In genomic region chr12:76942476-76942875, GRCm38 (mm10) we compare ENCODE assay signal across 24 mouse cellular contexts. TPM values are rescaled to one million over a fixed set of nuclear protein-coding genes. Genes with fewer than 3 reads are reported as not detected.
DNase-seq lines count a peak whose midpoint lies in the region; ATAC-seq and TF ChIP-seq lines count a peak whose summit lies in the region.
"Had no signal": no experiment of that assay in that cellular context is flagged by ENCODE, and none has a peak within 500 bp of the region (broad histone marks: within the 10 kb centered on the region; RNA-seq: fewer than 3 reads in every experiment).

No protein-coding gene starts in this region.

- no peak for ATAC-seq in liver, embryonic 14.5 days (ENCODE audit: insufficient read depth)
- ATAC-seq: forebrain, postnatal 0 days; hindbrain, postnatal 0 days; lung, postnatal 0 days had no signal

- 76% methylated on average over 2 of the region's 2 CpGs for WGBS in liver, embryonic 14.5 days (ENCODE audit: insufficient replicate concordance)

- peak overlapping the region; percentile 62 for H3K27ac ChIP-seq in gastrocnemius, adult 2 months
- peak overlapping the region; percentile 65; the same call in 1 of the 2 replicates for H3K27ac ChIP-seq in liver, embryonic 14.5 days
- H3K27ac ChIP-seq: forebrain, embryonic 10.5 days; hindbrain, postnatal 0 days; kidney, postnatal 0 days; limb, embryonic 10.5 days; midbrain, embryonic 12.5 days had no signal

- H3K4me3 ChIP-seq in gastrocnemius, adult 2 months, result no peak overlapping the region
- no peak overlapping the region for H3K4me3 ChIP-seq in liver, embryonic 14.5 days (ENCODE audit: insufficient read depth in 1 of 2, low read depth in 2 of 2, low read length in 2 of 2)
- H3K4me3 ChIP-seq: forebrain, embryonic 10.5 days; heart, embryonic 12.5 days; limb, embryonic 10.5 days; midbrain, embryonic 12.5 days had no signal

- no peak overlapping the region for H3K4me2 ChIP-seq in liver, embryonic 14.5 days (ENCODE audit: low read depth)
- H3K4me2 ChIP-seq: heart, embryonic 12.5 days; midbrain, embryonic 12.5 days had no signal

- TF ChIP-seq CTCF in gastrocnemius, adult 2 months (IDR thresholded peaks at IDR 0.05), result no peak
- TF ChIP-seq CTCF in liver, embryonic 14.5 days (IDR thresholded peaks at IDR 0.05; ENCODE audit: low read depth), result no peak

- no peaks in the 10 kb centered on the region for H3K9me3 ChIP-seq in liver, embryonic 14.5 days (ENCODE audit: control insufficient read depth, low read length)
- H3K9me3 ChIP-seq: forebrain, embryonic 10.5 days; heart, embryonic 12.5 days; limb, embryonic 10.5 days; midbrain, embryonic 12.5 days had no signal

- TF ChIP-seq EP300 in liver, embryonic 14.5 days (IDR thresholded peaks at IDR 0.05; ENCODE audit: low read depth), result no peak

- H3K27me3 ChIP-seq in liver, embryonic 14.5 days (ENCODE audit: control insufficient read depth, insufficient read depth, low read length), result no peaks in the 10 kb centered on the region
- H3K27me3 ChIP-seq: heart, embryonic 12.5 days; midbrain, embryonic 12.5 days had no signal

- no peak for DNase-seq in gastrocnemius, adult 2 months
- DNase-seq in gastrocnemius, adult 8-10 months (ENCODE audit: low spot score in 2 of 2), result no peak
- DNase-seq in left cerebral cortex, postnatal 14 days (ENCODE audit: low spot score in 2 of 2), result peak; percentile 22 to 34
- DNase-seq in left cerebral cortex, postnatal 4 days, result no peak
- no peak for DNase-seq in liver, embryonic 14.5 days (ENCODE audit: low read depth in 3 of 3, low spot score in 3 of 3)
- DNase-seq in telencephalon, adult 2 months (ENCODE audit: low read depth, low spot score), result peak; percentile 39
- no peak for DNase-seq in lung, postnatal 25 days (ENCODE audit: low spot score)
- DNase-seq in frontal cortex, postnatal 10 days (ENCODE audit: low spot score in 2 of 2), result no peak
- DNase-seq: adrenal gland, postnatal 25 days; cerebellum, adult 18-20 months; cerebellum, postnatal 14 days; forebrain, postnatal 0 days; gastrocnemius, postnatal 14 days; heart, adult 11 months; heart, postnatal 10 days; kidney, adult 18-20 months; thymus, postnatal 14 days had no signal

- no peak overlapping the region for H3K9ac ChIP-seq in liver, embryonic 14.5 days (replicated peaks)
- H3K9ac ChIP-seq: forebrain, postnatal 0 days; heart, embryonic 12.5 days; midbrain, embryonic 12.5 days had no signal

- H3K4me1 ChIP-seq in liver, embryonic 14.5 days (replicated peaks; ENCODE audit: control insufficient read depth in 2 of 2, insufficient read depth in 2 of 2, low read length in 1 of 2), result peaks cover 24 to 27% of the 10 kb centered on the region in 2 experiments
- H3K4me1 ChIP-seq: forebrain, embryonic 10.5 days; midbrain, embryonic 12.5 days had no signal

- H3K36me3 ChIP-seq in liver, embryonic 14.5 days (replicated peaks; ENCODE audit: control insufficient read depth, insufficient read depth, low read depth), result peaks cover 78% of the 10 kb centered on the region

- intact Hi-C loops in gastrocnemius, adult 2 months (cut with DNase I), result no loop called here
- intact Hi-C loops in left cerebral cortex, postnatal 14 days (cut with DNase I), result no loop called here
- intact Hi-C loops in left cerebral cortex, postnatal 4 days (cut with DNase I), result no loop called here

RNA-seq across cellular contexts. Expression of gene Max, which starts 19.5 kb away (rescaled TPM):
- total RNA-seq in gastrocnemius, adult 2 months (2021), result 10 to 100 TPM; 40.4 to 43.8 TPM
- 10 to 100 TPM; 27.0 to 40.6 (median 31.6) TPM for total RNA-seq in gastrocnemius, adult 8-10 months (2022)
- total RNA-seq in left cerebral cortex, postnatal 14 days (2021), result 10 to 100 TPM; 81.5 to 84.4 TPM
- total RNA-seq in left cerebral cortex, postnatal 4 days (2021), result 10 to 100 TPM; 78.8 to 80.9 TPM
- polyA plus RNA-seq in liver, embryonic 14.5 days (2012; rRNA removed), result 20.5 and 27.5 TPM in 2 replicates
- 26.2 and 26.8 TPM in 2 replicates for polyA plus RNA-seq in liver, embryonic 14.5 days (2014; fragmentation: Nextera tagmentation; extraction: Ambion mirVana)

Comparison
In these comparisons a context has a peak if more than half of its experiments do, and no peak if none do; other contexts are left out.
1. DNase-seq: peak in left cerebral cortex, postnatal 14 days (2 of 2) and telencephalon, adult 2 months (single experiment); none in gastrocnemius, adult 2 months (single experiment), gastrocnemius, adult 8-10 months (0 of 2), left cerebral cortex, postnatal 4 days (single experiment), liver, embryonic 14.5 days (0 of 3), lung, postnatal 25 days (single experiment) and frontal cortex, postnatal 10 days (0 of 2).